Mouse (Mus musculus): ENCODE measurements at regions not wholly inside any gene's neighbourhood (a gene's known extent, or its start where the extent isn't known, plus 50 kb on each side); places are given as distances from the start of the nearest gene placed in this dataset.
"Not testable (repeated sequence)": the region's sequence is repeated elsewhere in the genome, so short reads cannot be mapped to it uniquely, and the experiment has no call there.

GRCm38 (mm10) chr13:6855199-6856148 lies 206.9 kb upstream of the Pfkp start:
- no peak overlapping the region for H3K27ac ChIP-seq
- no peak for TF ChIP-seq CTCF (IDR thresholded peaks at IDR 0.05; ENCODE audit: low read depth)
- no peaks in the 10 kb centered on the region for H3K36me3 ChIP-seq (ENCODE audit: insufficient read depth, low read length)
- no peaks in the 10 kb centered on the region for H3K9me3 ChIP-seq (replicated peaks; ENCODE audit: low read length)
- H3K4me1 ChIP-seq (replicated peaks; ENCODE audit: insufficient read depth, low read length), result no peaks in the 10 kb centered on the region
- ATAC-seq (replicated peaks; ENCODE audit: low FRiP score, low read depth) (no peak), DNase-seq (ENCODE audit: low spot score) (no peak)
- H3K9ac ChIP-seq (ENCODE audit: low read depth, low read length), result no peak overlapping the region
- no peaks in the 10 kb centered on the region for H3K27me3 ChIP-seq (ENCODE audit: insufficient read depth, low read length)
- no peak overlapping the region for H3K4me2 ChIP-seq (ENCODE audit: low read length)
- H3K4me3 ChIP-seq (replicated peaks; ENCODE audit: low read depth, low read length), result no peak overlapping the region
- 64% methylated on average over 10 of the region's 10 CpGs for WGBS

- ATAC-seq (replicated peaks; ENCODE audit: low FRiP score, low read depth), result no peak
- H3K36me3 ChIP-seq (ENCODE audit: insufficient read depth, low read length), result no peaks in the 10 kb centered on the region
- H3K4me1 ChIP-seq (replicated peaks; ENCODE audit: insufficient read depth, low read length), result no peaks in the 10 kb centered on the region
- no peak overlapping the region for H3K27ac ChIP-seq
- TF ChIP-seq CTCF (IDR thresholded peaks at IDR 0.05; ENCODE audit: low read depth), result no peak
- no peak overlapping the region for H3K4me3 ChIP-seq (replicated peaks; ENCODE audit: low read depth, low read length)
- 88% methylated on average over 5 of the region's 5 CpGs for WGBS
- no peak overlapping the region for H3K4me2 ChIP-seq (ENCODE audit: low read length)
- H3K9me3 ChIP-seq (replicated peaks; ENCODE audit: low read length), result no peaks in the 10 kb centered on the region
- no peak overlapping the region for H3K9ac ChIP-seq (ENCODE audit: low read depth, low read length)
- H3K27me3 ChIP-seq (ENCODE audit: insufficient read depth, low read length), result no peaks in the 10 kb centered on the region
- DNase-seq (ENCODE audit: low spot score), result no peak
These were observed 188.9 kb upstream of the Pfkp start for GRCm38 (mm10) chr13:6837446-6837845.

- ATAC-seq (replicated peaks; ENCODE audit: low FRiP score, low read depth) (no peak), DNase-seq (ENCODE audit: low spot score) (no peak)
- no peak for TF ChIP-seq CTCF (IDR thresholded peaks at IDR 0.05; ENCODE audit: low read depth)
- no peak overlapping the region for H3K4me3 ChIP-seq (replicated peaks; ENCODE audit: low read depth, low read length)
- no peak overlapping the region for H3K4me2 ChIP-seq (ENCODE audit: low read length)
- no peak overlapping the region for H3K27ac ChIP-seq
- H3K9me3 ChIP-seq (replicated peaks; ENCODE audit: low read length), result no peaks in the 10 kb centered on the region
- no peak overlapping the region for H3K9ac ChIP-seq (ENCODE audit: low read depth, low read length)
- H3K4me1 ChIP-seq (replicated peaks; ENCODE audit: insufficient read depth, low read length), result no peaks in the 10 kb centered on the region
- H3K27me3 ChIP-seq (ENCODE audit: insufficient read depth, low read length), result no peaks in the 10 kb centered on the region
- 78% methylated on average over 1 of the region's 1 CpGs for WGBS
- no peaks in the 10 kb centered on the region for H3K36me3 ChIP-seq (ENCODE audit: insufficient read depth, low read length)
These were observed 188.5 kb upstream of the Pfkp start for GRCm38 (mm10) chr13:6837075-6837422.

- H3K9me3 ChIP-seq (replicated peaks; ENCODE audit: low read length), result no peaks in the 10 kb centered on the region
- ATAC-seq (replicated peaks; ENCODE audit: low FRiP score, low read depth) (peak; percentile 73; the same call in 1 of the 2 replicates), DNase-seq (ENCODE audit: low spot score) (peak; percentile 69)
- H3K36me3 ChIP-seq (ENCODE audit: insufficient read depth, low read length), result no peaks in the 10 kb centered on the region
- H3K27me3 ChIP-seq (ENCODE audit: insufficient read depth, low read length), result no peaks in the 10 kb centered on the region
- no peak overlapping the region for H3K4me2 ChIP-seq (ENCODE audit: low read length)
- TF ChIP-seq CTCF (IDR thresholded peaks at IDR 0.05; ENCODE audit: low read depth), result peak; percentile 84
- H3K4me1 ChIP-seq (replicated peaks; ENCODE audit: insufficient read depth, low read length), result no peaks in the 10 kb centered on the region
- H3K27ac ChIP-seq, result no peak overlapping the region
- H3K9ac ChIP-seq (ENCODE audit: low read depth, low read length), result no peak overlapping the region; the same call in 1 of the 2 replicates
- no peak overlapping the region for H3K4me3 ChIP-seq (replicated peaks; ENCODE audit: low read depth, low read length)
- WGBS, result 18% methylated on average over 6 of the region's 6 CpGs
These were observed 187.9 kb upstream of the Pfkp start for GRCm38 (mm10) chr13:6836351-6837074.

GRCm38 (mm10) chr13:6829882-6830281 lies 181.3 kb upstream of the Pfkp start:
- no peak overlapping the region for H3K9ac ChIP-seq (ENCODE audit: low read depth, low read length)
- no peak for TF ChIP-seq CTCF (IDR thresholded peaks at IDR 0.05; ENCODE audit: low read depth)
- no peaks in the 10 kb centered on the region for H3K4me1 ChIP-seq (replicated peaks; ENCODE audit: insufficient read depth, low read length)
- H3K9me3 ChIP-seq (replicated peaks; ENCODE audit: low read length), result no peaks in the 10 kb centered on the region
- no peak overlapping the region for H3K4me3 ChIP-seq (replicated peaks; ENCODE audit: low read depth, low read length)
- DNase-seq (ENCODE audit: low spot score), result no peak
- no peaks in the 10 kb centered on the region for H3K36me3 ChIP-seq (ENCODE audit: insufficient read depth, low read length)
- H3K27ac ChIP-seq, result no peak overlapping the region
- no peaks in the 10 kb centered on the region for H3K27me3 ChIP-seq (ENCODE audit: insufficient read depth, low read length)
- 54% methylated on average over 1 of the region's 1 CpGs for WGBS
- H3K4me2 ChIP-seq (ENCODE audit: low read length), result no peak overlapping the region
- no peak for ATAC-seq (replicated peaks; ENCODE audit: low FRiP score, low read depth)

GRCm38 (mm10) chr13:6829346-6829745 lies 180.8 kb upstream of the Pfkp start:
- Histone ChIP-seq H3K9ac (ENCODE audit: low read depth, low read length) (no peak overlapping the region), H3K9me3 (replicated peaks; ENCODE audit: low read length) (no peaks in the 10 kb centered on the region), H3K27ac (no peak overlapping the region), H3K27me3 (ENCODE audit: insufficient read depth, low read length) (no peaks in the 10 kb centered on the region), H3K36me3 (ENCODE audit: insufficient read depth, low read length) (no peaks in the 10 kb centered on the region), H3K4me2 (ENCODE audit: low read length) (no peak overlapping the region), H3K4me3 (replicated peaks; ENCODE audit: low read depth, low read length) (no peak overlapping the region), H3K4me1 (replicated peaks; ENCODE audit: insufficient read depth, low read length) (no peaks in the 10 kb centered on the region)
- no peak for DNase-seq (ENCODE audit: low spot score)
- no peak for ATAC-seq (replicated peaks; ENCODE audit: low FRiP score, low read depth)
- WGBS, result 84% methylated on average over 5 of the region's 5 CpGs
- no peak for TF ChIP-seq CTCF (IDR thresholded peaks at IDR 0.05; ENCODE audit: low read depth)

GRCm38 (mm10) chr13:6828601-6829330 lies 180.2 kb upstream of the Pfkp start:
- H3K4me3 ChIP-seq (replicated peaks; ENCODE audit: low read depth, low read length); DNase-seq (ENCODE audit: low spot score): not testable (repeated sequence)
- WGBS, result 78% methylated on average over 8 of the region's 8 CpGs

More at GRCm38 (mm10) chr13:6828601-6829330, 180.2 kb upstream of the Pfkp start:
- H3K4me1 ChIP-seq (replicated peaks; ENCODE audit: insufficient read depth, low read length); H3K36me3 ChIP-seq (ENCODE audit: insufficient read depth, low read length); H3K9me3 ChIP-seq (replicated peaks; ENCODE audit: low read length); H3K9ac ChIP-seq (ENCODE audit: low read depth, low read length); H3K27me3 ChIP-seq (ENCODE audit: insufficient read depth, low read length); H3K27ac ChIP-seq; H3K4me2 ChIP-seq (ENCODE audit: low read length); ATAC-seq (replicated peaks; ENCODE audit: low FRiP score, low read depth): not testable (repeated sequence)
